Mouse (Mus musculus): ENCODE data around the gene Adamts10. TPM values are rescaled to one million over a fixed set of nuclear protein-coding genes. Genes with fewer than 3 reads are reported as not detected.

Adamts10 gene
- polyA plus RNA-seq, 1 experiment from 2014 or later, result 142 TPM

GRCm38 (mm10) chr17:33555223-33555855 is 31.3 kb downstream of the Adamts10 start, which contains the start of gene Myo1f:
Gene Myo1f (plus strand): TSS chr17:33555707.
- Histone ChIP-seq H3K36me3 (peaks cover 38% of the 10 kb centered on the region), H3K27me3 (no peaks in the 10 kb centered on the region), H3K27ac (no peak within 1 kb of the TSS), H3K9me3 (no peaks in the 10 kb centered on the region), H3K4me3 (no peak within 1 kb of the TSS), H3K9ac (no peak within 1 kb of the TSS), H3K4me2 (no peak within 1 kb of the TSS), H3K4me1 (no peaks in the 10 kb centered on the region)
- ATAC-seq (ENCODE audit: borderline replicate concordance, extremely low read depth, low FRiP score, low TSS enrichment), result no peak
- 38% methylated on average over 6 of the region's 6 CpGs for WGBS

DNA sequence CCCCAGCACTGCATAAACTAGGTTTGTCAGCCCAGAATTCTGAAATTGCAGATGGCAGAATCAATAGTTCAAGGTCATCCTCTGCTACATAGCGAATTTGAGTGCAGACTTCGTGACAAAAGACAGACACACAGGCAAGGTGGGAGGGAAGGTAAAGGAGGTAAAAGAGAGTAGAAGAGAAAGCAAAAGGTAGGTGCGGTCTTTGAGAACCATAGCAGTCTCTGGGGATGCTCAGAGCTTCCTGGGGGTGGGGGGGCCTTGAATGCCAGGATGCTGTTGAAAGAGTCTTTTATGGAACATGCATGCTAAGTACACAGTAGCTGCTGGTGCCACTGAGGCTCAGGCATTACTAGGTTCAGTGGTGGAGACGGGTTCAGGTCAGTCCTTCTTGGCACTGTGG is 33.9 kb downstream of the Adamts10 start:
- Histone ChIP-seq H3K9ac (no peak overlapping the region), H3K4me1 (no peaks in the 10 kb centered on the region), H3K27me3 (no peaks in the 10 kb centered on the region), H3K9me3 (no peaks in the 10 kb centered on the region), H3K4me3 (no peak overlapping the region), H3K27ac (no peak overlapping the region), H3K36me3 (peaks cover 14% of the 10 kb centered on the region), H3K4me2 (no peak overlapping the region)
- ATAC-seq (ENCODE audit: borderline replicate concordance, extremely low read depth, low FRiP score, low TSS enrichment), result no peak
- WGBS, result 74% methylated on average over 4 of the region's 4 CpGs

GRCm38 (mm10) chr17:33563527-33564076 is 39.6 kb downstream of the Adamts10 start:
- Histone ChIP-seq H3K9ac (no peak overlapping the region), H3K27ac (no peak overlapping the region), H3K4me3 (no peak overlapping the region), H3K4me1 (no peaks in the 10 kb centered on the region), H3K9me3 (no peaks in the 10 kb centered on the region), H3K4me2 (no peak overlapping the region), H3K36me3 (no peaks in the 10 kb centered on the region), H3K27me3 (no peaks in the 10 kb centered on the region)
- ATAC-seq (ENCODE audit: borderline replicate concordance, extremely low read depth, low FRiP score, low TSS enrichment), result no peak
- 68% methylated on average over 2 of the region's 2 CpGs for WGBS

GRCm38 (mm10) chr17:33564599-33564998 is 40.6 kb downstream of the Adamts10 start:
- no peaks in the 10 kb centered on the region for H3K27me3 ChIP-seq
- no peak overlapping the region for H3K27ac ChIP-seq
- no peak overlapping the region for H3K9ac ChIP-seq
- H3K4me3 ChIP-seq, result no peak overlapping the region
- H3K36me3 ChIP-seq, result no peaks in the 10 kb centered on the region
- H3K4me2 ChIP-seq, result no peak overlapping the region
- H3K9me3 ChIP-seq, result no peaks in the 10 kb centered on the region
- no peaks in the 10 kb centered on the region for H3K4me1 ChIP-seq
- ATAC-seq (ENCODE audit: borderline replicate concordance, extremely low read depth, low FRiP score, low TSS enrichment), result no peak
- 37% methylated on average over 1 of the region's 1 CpGs for WGBS

DNA sequence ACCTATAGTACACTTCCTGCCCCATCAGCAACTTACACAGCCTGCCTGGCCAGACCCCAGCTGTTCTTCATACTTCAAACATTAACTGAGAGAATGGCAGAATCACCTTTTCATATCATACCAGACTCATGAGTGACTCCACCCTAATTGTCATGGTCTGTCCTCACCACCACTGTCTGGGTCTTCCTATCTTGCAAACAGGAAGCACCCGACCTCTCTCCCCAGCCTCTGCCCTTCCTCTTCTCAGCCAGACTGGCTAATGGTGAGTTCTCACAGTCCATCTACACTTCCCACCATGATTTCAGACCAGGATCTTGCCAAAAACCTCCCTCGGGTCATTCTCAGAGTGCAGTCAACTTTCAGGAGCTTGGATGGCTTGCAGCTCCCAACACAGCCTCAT is 42.2 kb downstream of the Adamts10 start:
- Histone ChIP-seq H3K9ac (no peak overlapping the region), H3K27ac (no peak overlapping the region), H3K27me3 (no peaks in the 10 kb centered on the region), H3K9me3 (no peaks in the 10 kb centered on the region), H3K4me1 (no peaks in the 10 kb centered on the region), H3K4me2 (no peak overlapping the region), H3K36me3 (no peaks in the 10 kb centered on the region), H3K4me3 (no peak overlapping the region)
- 65% methylated on average over 2 of the region's 2 CpGs for WGBS
- no peak for ATAC-seq (ENCODE audit: borderline replicate concordance, extremely low read depth, low FRiP score, low TSS enrichment)

GRCm38 (mm10) chr17:33584061-33584460 is 60.1 kb downstream of the Adamts10 start:
- WGBS, result 75% methylated on average over 4 of the region's 4 CpGs
- no peak for ATAC-seq (ENCODE audit: borderline replicate concordance, extremely low read depth, low FRiP score, low TSS enrichment)
- no peak overlapping the region for H3K4me2 ChIP-seq
- no peaks in the 10 kb centered on the region for H3K27me3 ChIP-seq
- H3K9ac ChIP-seq, result no peak overlapping the region
- no peak overlapping the region for H3K27ac ChIP-seq
- no peaks in the 10 kb centered on the region for H3K4me1 ChIP-seq
- no peak overlapping the region for H3K4me3 ChIP-seq
- H3K36me3 ChIP-seq, result no peaks in the 10 kb centered on the region
- H3K9me3 ChIP-seq, result no peaks in the 10 kb centered on the region

- ATAC-seq (ENCODE audit: borderline replicate concordance, extremely low read depth, low FRiP score, low TSS enrichment), result no peak
- 57% methylated on average over 17 of the region's 17 CpGs for WGBS
Observed at GRCm38 (mm10) chr17:33586011-33586410, 62.0 kb downstream of the Adamts10 start.

GRCm38 (mm10) chr17:33597271-33597670 is 73.3 kb downstream of the Adamts10 start:
- Histone ChIP-seq H3K27ac (no peak overlapping the region), H3K4me1 (no peaks in the 10 kb centered on the region), H3K4me2 (no peak overlapping the region), H3K9ac (no peak overlapping the region), H3K4me3 (no peak overlapping the region), H3K27me3 (no peaks in the 10 kb centered on the region), H3K9me3 (no peaks in the 10 kb centered on the region), H3K36me3 (no peaks in the 10 kb centered on the region)
- ATAC-seq (ENCODE audit: borderline replicate concordance, extremely low read depth, low FRiP score, low TSS enrichment), result no peak

More at GRCm38 (mm10) chr17:33586011-33586410, 62.0 kb downstream of the Adamts10 start:
- no peaks in the 10 kb centered on the region for H3K27me3 ChIP-seq
- no peak overlapping the region for H3K27ac ChIP-seq
- H3K4me3 ChIP-seq, result no peak overlapping the region
- H3K9me3 ChIP-seq, result no peaks in the 10 kb centered on the region
- H3K4me1 ChIP-seq, result no peaks in the 10 kb centered on the region
- H3K36me3 ChIP-seq, result no peaks in the 10 kb centered on the region
- no peak overlapping the region for H3K4me2 ChIP-seq
- no peak overlapping the region for H3K9ac ChIP-seq

- no peaks in the 10 kb centered on the region for H3K36me3 ChIP-seq
- 85% methylated on average over 5 of the region's 5 CpGs for WGBS
Observed at GRCm38 (mm10) chr17:33598506-33598905, 74.5 kb downstream of the Adamts10 start.

DNA sequence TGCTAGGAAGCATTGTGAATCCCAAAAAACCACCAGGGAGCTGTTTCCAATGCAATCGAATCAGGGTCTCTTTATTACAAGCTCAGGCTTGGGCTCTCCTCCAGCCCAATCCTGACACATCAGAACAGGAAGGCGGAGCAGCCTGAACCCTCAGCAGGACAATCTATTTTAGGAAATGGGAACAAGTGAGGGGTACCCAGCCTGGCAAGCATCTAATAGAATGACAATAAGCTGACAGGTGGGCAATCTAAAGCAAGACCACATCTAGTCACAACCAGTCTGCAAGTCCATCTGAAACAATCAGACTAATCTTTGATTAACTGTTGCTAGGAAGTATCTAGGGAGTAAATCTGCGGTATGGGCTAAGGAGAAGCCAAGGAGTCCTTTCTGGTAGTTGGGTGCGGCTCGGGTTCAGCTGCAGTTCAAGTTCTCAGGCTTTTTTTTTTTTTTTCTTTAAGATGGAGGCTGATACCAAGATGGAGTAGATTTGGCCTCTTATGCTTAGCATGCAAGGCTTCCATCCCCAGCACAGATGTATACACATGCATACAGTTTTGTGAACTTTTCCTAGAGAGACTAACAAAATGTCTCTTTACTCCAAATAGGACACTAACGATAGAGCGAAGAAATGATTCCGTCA is 76.0 kb downstream of the Adamts10 start:
- H3K4me2 ChIP-seq, result no peak overlapping the region
- no peaks in the 10 kb centered on the region for H3K4me1 ChIP-seq
- no peak overlapping the region for H3K27ac ChIP-seq
- H3K9ac ChIP-seq, result no peak overlapping the region
- H3K27me3 ChIP-seq, result no peaks in the 10 kb centered on the region
- no peak overlapping the region for H3K4me3 ChIP-seq
- 83% methylated on average over 8 of the region's 8 CpGs for WGBS
- H3K36me3 ChIP-seq, result no peaks in the 10 kb centered on the region
- ATAC-seq (ENCODE audit: borderline replicate concordance, extremely low read depth, low FRiP score, low TSS enrichment), result no peak
- H3K9me3 ChIP-seq, result no peaks in the 10 kb centered on the region

More at GRCm38 (mm10) chr17:33598506-33598905, 74.5 kb downstream of the Adamts10 start:
- no peaks in the 10 kb centered on the region for H3K9me3 ChIP-seq
- H3K4me2 ChIP-seq, result no peak overlapping the region
- no peak overlapping the region for H3K9ac ChIP-seq
- no peak overlapping the region for H3K4me3 ChIP-seq
- no peaks in the 10 kb centered on the region for H3K27me3 ChIP-seq
- no peak overlapping the region for H3K27ac ChIP-seq
- ATAC-seq (ENCODE audit: borderline replicate concordance, extremely low read depth, low FRiP score, low TSS enrichment), result no peak
- H3K4me1 ChIP-seq, result no peaks in the 10 kb centered on the region

- no peak overlapping the region for H3K4me3 ChIP-seq
- ATAC-seq (ENCODE audit: borderline replicate concordance, extremely low read depth, low FRiP score, low TSS enrichment), result no peak
- 75% methylated on average over 3 of the region's 3 CpGs for WGBS
- no peak overlapping the region for H3K27ac ChIP-seq
- no peak overlapping the region for H3K4me2 ChIP-seq
- no peaks in the 10 kb centered on the region for H3K4me1 ChIP-seq
- H3K36me3 ChIP-seq, result no peaks in the 10 kb centered on the region
- no peaks in the 10 kb centered on the region for H3K27me3 ChIP-seq
- no peaks in the 10 kb centered on the region for H3K9me3 ChIP-seq
- H3K9ac ChIP-seq, result no peak overlapping the region
Observed at GRCm38 (mm10) chr17:33600831-33601230, 76.8 kb downstream of the Adamts10 start.

DNA sequence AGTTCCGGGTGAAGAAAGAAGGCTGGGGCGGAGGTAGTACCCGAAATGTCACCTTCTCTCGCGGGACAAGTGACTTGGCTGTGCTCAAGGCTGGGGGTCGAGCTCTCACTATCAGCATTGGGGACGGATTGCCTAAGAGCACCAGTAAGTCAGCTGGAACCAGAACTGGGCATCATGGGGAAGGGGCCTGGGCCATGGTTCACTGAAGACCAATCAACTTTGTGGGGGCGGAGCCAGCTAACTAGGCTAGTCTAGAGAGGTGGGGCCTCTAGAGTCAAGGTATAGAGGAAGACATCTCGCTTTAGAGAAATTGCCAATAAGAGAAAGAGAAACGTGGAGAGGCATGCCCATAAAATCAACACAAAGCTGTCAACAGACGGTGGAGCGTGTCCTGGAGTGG is 77.9 kb downstream of the Adamts10 start:
- ATAC-seq (ENCODE audit: borderline replicate concordance, extremely low read depth, low FRiP score, low TSS enrichment), result no peak
- H3K4me3 ChIP-seq, result no peak overlapping the region
- H3K27ac ChIP-seq, result no peak overlapping the region
- no peak overlapping the region for H3K4me2 ChIP-seq
- H3K4me1 ChIP-seq, result no peaks in the 10 kb centered on the region
- H3K9ac ChIP-seq, result no peak overlapping the region
- no peaks in the 10 kb centered on the region for H3K9me3 ChIP-seq
- H3K27me3 ChIP-seq, result no peaks in the 10 kb centered on the region
- 68% methylated on average over 12 of the region's 12 CpGs for WGBS
- no peaks in the 10 kb centered on the region for H3K36me3 ChIP-seq
